Mouse (Mus musculus) liver, embryonic 14.5 days (tissue): ENCODE results near the gene Clmp. TPM values are rescaled to one million over a fixed set of nuclear protein-coding genes. Genes with fewer than 3 reads are reported as not detected.

Experiments
- ATAC-seq: fragments of 200-750 bp; cut with Nextera tagmentation; 2 replicates; pipeline ENCODE4 v1.8.0; 2017; ENCODE audit warnings: moderate number of reproducible peaks, mild to moderate bottlenecking, moderate library complexity; ENCODE audit not compliant: insufficient read depth
- DNase-seq, 3 experiments: peaks; one replicate each; pipeline ENCODE4 v3.0.0-alpha.2; 2012 to 2013; ENCODE audit warnings: low read depth in 3 of 3, low spot score in 3 of 3
- H3K27ac ChIP-seq: fragments of 300-500 bp; sonication (generic); 2 replicates; pipeline ENCODE4 v1.5.1; 2014; ENCODE audit warnings: moderate library complexity, mild to moderate bottlenecking, control low read depth, inconsistent platforms
- H3K27me3 ChIP-seq: fragments of 300-500 bp; sonication (generic); 2 replicates; pipeline ENCODE4 v1.6.1; 2014; ENCODE audit warnings: mild to moderate bottlenecking, low read length, moderate library complexity; ENCODE audit not compliant: control insufficient read depth, insufficient read depth
- H3K36me3 ChIP-seq: fragments of 300-500 bp; sonication (generic); replicated peaks from 2 replicates; pipeline ENCODE4 v1.6.1; 2014; ENCODE audit warnings: low read depth; ENCODE audit not compliant: control insufficient read depth, insufficient read depth
- H3K4me1 ChIP-seq, 2 experiments: fragments of 200-500 bp in 1 of 2; fragments of 300-500 bp in 1 of 2; sonication (generic) in 1 of 2; replicated peaks; 2 replicates each; pipeline ENCODE4 v1.6.1; 2012 to 2014; ENCODE audit warnings: antibody characterized with exemption in 1 of 2, inconsistent platforms in 1 of 2, low read length in 1 of 2; ENCODE audit not compliant: control insufficient read depth in 2 of 2, insufficient read depth in 2 of 2
- H3K4me2 ChIP-seq: fragments of 300-500 bp; sonication (generic); 2 replicates; pipeline ENCODE4 v1.6.1; 2014; ENCODE audit warnings: low read depth, mild to moderate bottlenecking, control low read depth, moderate library complexity
- H3K4me3 ChIP-seq, 2 experiments: fragments of 200-500 bp in 1 of 2; fragments of 300-500 bp in 1 of 2; sonication (generic) in 1 of 2; 2 replicates each; pipeline ENCODE4 v1.5.1; 2012 to 2014; ENCODE audit warnings: low read depth in 2 of 2, low read length in 2 of 2, mild to moderate bottlenecking in 2 of 2, control low read depth in 1 of 2, inconsistent platforms in 1 of 2, moderate library complexity in 1 of 2; ENCODE audit not compliant: insufficient read depth in 1 of 2
- H3K9ac ChIP-seq: fragments of 300-500 bp; sonication (generic); replicated peaks from 2 replicates; pipeline ENCODE4 v1.6.1; 2014; ENCODE audit warnings: mild to moderate bottlenecking, control low read depth, moderate library complexity
- H3K9me3 ChIP-seq: fragments of 300-500 bp; sonication (generic); 2 replicates; pipeline ENCODE4 v1.6.1; 2016; ENCODE audit warnings: low read length, mixed read lengths; ENCODE audit not compliant: control insufficient read depth
- CTCF ChIP-seq: IDR thresholded peaks from 2 replicates; pipeline ENCODE4 v1.5.1; 2016; ENCODE audit warnings: antibody characterized with exemption, low read depth, control low read depth
- EP300 ChIP-seq: IDR thresholded peaks from 2 replicates; pipeline ENCODE4 v1.6.1; 2016; ENCODE audit warnings: antibody characterized with exemption, low read depth
- WGBS: fragments of 180-500 bp; shearing (Covaris S2); extraction: QIAGEN DNeasy Blood & Tissue Kit; methylation state at CpG from one replicate; pipeline ENCODE4 v1.1.7; 2014; ENCODE audit not compliant: insufficient replicate concordance; 5-methylcytosine and 5-hydroxymethylcytosine counted together
- polyA plus RNA-seq, 2 experiments: library from polyadenylated mRNA; depleted of rRNA in 1 of 2; stranded (reverse) in 1 of 2; unstranded in 1 of 2; fragments of >200 nt; fragmentation: Nextera tagmentation in 1 of 2; extraction: Ambion mirVana in 1 of 2; gene quantifications; 2 replicates each; pipeline versions ENCODE4 v1.2.1 to v1.2.3; 2012 to 2014

The Clmp gene
- polyA plus RNA-seq, 2 experiments, result 0.55 to 0.59 TPM

- H3K36me3 ChIP-seq, result no peaks in the 10 kb centered on the region
- TF ChIP-seq CTCF (no peak), EP300 (no peak)
- ATAC-seq (no peak), DNase-seq (no peak)
- H3K27ac ChIP-seq, result no peak overlapping the region
- 32% methylated on average over 4 of the region's 4 CpGs for WGBS
- no peaks in the 10 kb centered on the region; a peak in 1 of 4 replicates for H3K4me1 ChIP-seq
- H3K27me3 ChIP-seq, result no peaks in the 10 kb centered on the region
- H3K9ac ChIP-seq, result no peak overlapping the region
- H3K4me3 ChIP-seq, result no peak overlapping the region
- H3K4me2 ChIP-seq, result no peak overlapping the region
- no peaks in the 10 kb centered on the region for H3K9me3 ChIP-seq
Measured at GRCm38 (mm10) chr9:40651239-40651859, 34.4 kb upstream of the Clmp start.

- Histone ChIP-seq H3K4me3 (no peak overlapping the region), H3K4me1 (no peaks in the 10 kb centered on the region; a peak in 1 of 4 replicates), H3K27ac (no peak overlapping the region), H3K9me3 (no peaks in the 10 kb centered on the region), H3K4me2 (no peak overlapping the region), H3K36me3 (no peaks in the 10 kb centered on the region), H3K27me3 (no peaks in the 10 kb centered on the region), H3K9ac (no peak overlapping the region)
- 15% methylated on average over 8 of the region's 9 CpGs for WGBS
- no peak for TF ChIP-seq CTCF
- TF ChIP-seq EP300, result no peak
- DNase-seq (no peak), ATAC-seq (no peak)
Measured at GRCm38 (mm10) chr9:40652757-40653156, 33.0 kb upstream of the Clmp start.

- Histone ChIP-seq H3K4me2 (no peak overlapping the region), H3K9me3 (no peaks in the 10 kb centered on the region), H3K27ac (no peak overlapping the region), H3K9ac (no peak overlapping the region), H3K36me3 (no peaks in the 10 kb centered on the region), H3K4me3 (no peak overlapping the region), H3K4me1 (no peaks in the 10 kb centered on the region), H3K27me3 (no peaks in the 10 kb centered on the region)
- DNase-seq (no peak), ATAC-seq (no peak)
- TF ChIP-seq CTCF (no peak), EP300 (no peak)
- WGBS, result 56% methylated on average over 9 of the region's 9 CpGs
Measured at GRCm38 (mm10) chr9:40666190-40666803, 19.5 kb upstream of the Clmp start.

- Histone ChIP-seq H3K27ac (no peak within 1 kb of the TSS), H3K9me3 (no peaks in the 10 kb centered on the region), H3K36me3 (no peaks in the 10 kb centered on the region), H3K9ac (no peak within 1 kb of the TSS), H3K4me1 (no peaks in the 10 kb centered on the region), H3K4me2 (no peak within 1 kb of the TSS), H3K27me3 (no peaks in the 10 kb centered on the region), H3K4me3 (no peak within 1 kb of the TSS)
- 65% methylated on average over 3 of the region's 3 CpGs for WGBS
- TF ChIP-seq EP300 (no peak), CTCF (no peak)
- DNase-seq (no peak), ATAC-seq (no peak)
Measured at GRCm38 (mm10) chr9:40670313-40670712, 15.4 kb upstream of the Clmp start, which contains the start of gene Gm21915. TSS of gene Gm21915 (plus strand) at chr9:40670613.

- H3K4me2 ChIP-seq, result no peak overlapping the region
- H3K27ac ChIP-seq, result no peak overlapping the region
- no peaks in the 10 kb centered on the region for H3K27me3 ChIP-seq
- no peaks in the 10 kb centered on the region for H3K4me1 ChIP-seq
- no peak overlapping the region for H3K9ac ChIP-seq
- DNase-seq (no peak), ATAC-seq (no peak)
- no peaks in the 10 kb centered on the region for H3K36me3 ChIP-seq
- 42% methylated on average over 4 of the region's 4 CpGs for WGBS
- TF ChIP-seq EP300 (no peak), CTCF (no peak)
- H3K9me3 ChIP-seq, result no peaks in the 10 kb centered on the region
- no peak overlapping the region for H3K4me3 ChIP-seq
Measured at GRCm38 (mm10) chr9:40671323-40671930, 14.3 kb upstream of the Clmp start.
